Mouse (Mus musculus) ES-Bruce4 (cell line): ENCODE results near the gene Cd3d. TPM values are rescaled to one million over a fixed set of nuclear protein-coding genes. Genes with fewer than 3 reads are reported as not detected.

Experiments
- H3K27ac ChIP-seq: 2 replicates; pipeline ENCODE4 v1.5.1; 2012; ENCODE audit warnings: low read length, inconsistent platforms; ENCODE audit not compliant: insufficient read depth
- H3K27me3 ChIP-seq: 2 replicates; pipeline ENCODE4 v1.6.1; 2012; ENCODE audit warnings: mild to moderate bottlenecking, low read length, inconsistent platforms; ENCODE audit not compliant: control insufficient read depth, poor library complexity, insufficient read depth, severe bottlenecking
- H3K36me3 ChIP-seq: 2 replicates; pipeline ENCODE4 v1.6.1; 2012; ENCODE audit warnings: inconsistent platforms, mild to moderate bottlenecking, low read length, moderate library complexity; ENCODE audit not compliant: control insufficient read depth, poor library complexity, insufficient read depth, severe bottlenecking
- H3K4me1 ChIP-seq: one replicate; pipeline ENCODE4 v1.8.1; 2011; ENCODE audit warnings: low read length; ENCODE audit not compliant: control insufficient read depth, insufficient read depth
- H3K4me3 ChIP-seq: 2 replicates; pipeline ENCODE4 v1.5.1; 2011; ENCODE audit warnings: low read depth, mild to moderate bottlenecking, low read length
- H3K9ac ChIP-seq: 2 replicates; pipeline ENCODE4 v1.6.1; 2012; ENCODE audit warnings: low read depth, mild to moderate bottlenecking, inconsistent platforms; ENCODE audit not compliant: poor library complexity, severe bottlenecking
- H3K9me3 ChIP-seq: replicated peaks from 2 replicates; pipeline ENCODE4 v1.6.1; 2012; ENCODE audit warnings: mild to moderate bottlenecking, low read length, inconsistent platforms; ENCODE audit not compliant: control insufficient read depth, poor library complexity, insufficient read depth, severe bottlenecking
- CTCF ChIP-seq: IDR thresholded peaks from one replicate; pipeline ENCODE4 v1.8.1; 2011; ENCODE audit warnings: low read depth, low read length
- EP300 ChIP-seq: IDR thresholded peaks from 2 replicates; pipeline ENCODE4 v1.6.1; 2011; ENCODE audit warnings: low read depth, low read length; ENCODE audit not compliant: insufficient read depth
- POLR2A ChIP-seq: IDR thresholded peaks from one replicate; pipeline ENCODE4 v1.8.1; 2011; ENCODE audit warnings: low read length; ENCODE audit not compliant: insufficient read depth
- polyA plus RNA-seq: library from polyadenylated mRNA; stranded (reverse); fragments of >200 nt; gene quantifications from 2 replicates; pipeline ENCODE4 v1.2.4, GENCODE M21; 2011; ENCODE audit warnings: low read depth; ENCODE audit not compliant: missing spikeins, insufficient read depth, insufficient read length

Gene Cd3d
- polyA plus RNA-seq, 1 experiment, result not detected

DNA sequence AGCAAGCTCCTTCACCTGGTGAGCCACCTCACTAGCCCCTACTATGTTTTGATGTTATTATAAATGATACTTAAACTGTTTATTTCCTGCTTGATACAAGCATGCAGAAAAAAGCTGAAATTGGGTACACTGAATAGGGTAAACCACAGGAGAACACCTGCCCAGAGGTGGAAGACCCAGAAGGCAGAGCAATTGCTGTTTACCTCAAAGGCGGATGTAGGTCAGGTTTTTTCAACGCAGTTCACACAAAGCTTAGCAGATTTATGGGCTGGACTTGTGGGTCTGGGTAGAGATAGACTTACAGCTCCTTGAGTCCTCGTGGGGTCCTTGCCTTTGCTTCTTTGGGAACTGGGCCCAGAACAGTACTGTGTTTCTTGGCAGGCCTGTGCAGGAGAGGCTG, 34.3 kb downstream of the Cd3d start:
- TF ChIP-seq EP300, result no peak
- TF ChIP-seq CTCF, result no peak
- TF ChIP-seq POLR2A, result no peak
- Histone ChIP-seq H3K36me3 (no peaks in the 10 kb centered on the region), H3K4me1 (no peaks in the 10 kb centered on the region), H3K27ac (no peak overlapping the region), H3K9me3 (no peaks in the 10 kb centered on the region), H3K4me3 (no peak overlapping the region), H3K9ac (no peak overlapping the region), H3K27me3 (no peaks in the 10 kb centered on the region)

DNA sequence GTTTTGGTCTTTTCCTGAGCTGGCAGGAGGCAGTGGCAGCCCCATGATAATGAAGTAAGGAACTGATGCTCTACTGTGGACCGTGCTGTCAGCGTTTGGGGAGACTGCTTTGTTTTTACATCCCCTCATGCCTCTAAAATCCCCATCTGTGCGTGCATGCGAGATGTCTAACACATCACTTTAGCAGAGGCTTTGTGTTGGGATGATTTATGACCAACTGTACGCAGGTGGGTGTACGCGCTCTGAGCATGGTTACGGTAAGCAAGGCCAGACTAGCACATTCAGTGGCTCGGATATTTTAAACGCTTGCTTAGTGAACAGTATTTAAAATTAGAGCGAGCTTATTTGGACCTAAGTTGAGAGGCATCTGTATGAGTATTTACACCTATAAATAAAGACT, 36.4 kb downstream of the Cd3d start:
- Histone ChIP-seq H3K9ac (no peak overlapping the region), H3K36me3 (no peaks in the 10 kb centered on the region), H3K27ac (no peak overlapping the region), H3K4me1 (no peaks in the 10 kb centered on the region), H3K4me3 (no peak overlapping the region), H3K27me3 (no peaks in the 10 kb centered on the region), H3K9me3 (no peaks in the 10 kb centered on the region)
- TF ChIP-seq EP300, result no peak
- TF ChIP-seq CTCF, result no peak
- TF ChIP-seq POLR2A, result no peak

DNA sequence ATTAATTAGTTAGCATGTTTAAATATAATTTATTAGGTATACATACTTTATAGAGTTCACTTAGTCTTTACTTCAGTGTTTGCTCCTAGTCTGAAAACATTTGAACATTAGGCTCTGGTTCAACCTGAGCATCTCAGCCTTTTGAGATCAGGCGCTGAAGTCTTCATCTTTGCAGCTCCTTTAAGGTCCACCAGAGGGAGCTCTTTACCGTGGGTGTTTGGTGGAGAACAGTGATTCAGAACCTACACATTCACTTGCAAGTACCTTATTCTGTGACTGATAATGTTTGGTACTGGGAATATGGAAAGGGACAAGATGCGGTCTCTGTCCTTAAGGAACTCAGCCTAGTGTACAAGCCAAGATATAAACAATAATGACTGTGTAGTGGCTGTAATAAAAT, 41.2 kb downstream of the Cd3d start:
- H3K9me3 ChIP-seq, result no peaks in the 10 kb centered on the region
- TF ChIP-seq CTCF (peak; percentile 27), POLR2A (no peak)
- no peaks in the 10 kb centered on the region for H3K27me3 ChIP-seq
- H3K9ac ChIP-seq, result no peak overlapping the region
- H3K4me3 ChIP-seq, result no peak overlapping the region
- no peaks in the 10 kb centered on the region for H3K4me1 ChIP-seq
- H3K36me3 ChIP-seq, result no peaks in the 10 kb centered on the region
- no peak overlapping the region for H3K27ac ChIP-seq

DNA sequence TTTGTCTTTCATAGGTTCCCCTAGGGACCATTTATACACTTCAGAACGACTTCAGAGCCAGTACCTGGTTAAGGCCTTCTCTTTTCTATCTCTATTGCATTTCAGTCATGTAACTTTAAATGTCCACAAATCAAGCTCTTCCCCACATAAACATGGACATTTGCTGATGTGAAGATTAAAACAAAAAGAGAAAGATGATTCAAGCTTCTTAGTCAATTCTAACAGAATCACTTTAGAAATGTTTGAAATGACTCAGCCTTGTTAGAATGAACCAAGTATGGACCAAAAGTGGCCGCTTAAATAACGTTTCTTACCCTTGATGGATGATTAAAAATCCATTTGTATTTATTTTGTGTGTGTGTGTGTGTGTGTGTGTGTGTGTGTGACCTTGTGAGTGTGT, 42.1 kb downstream of the Cd3d start:
- Histone ChIP-seq H3K27me3 (no peaks in the 10 kb centered on the region), H3K9ac (no peak overlapping the region), H3K36me3 (no peaks in the 10 kb centered on the region), H3K4me3 (no peak overlapping the region), H3K9me3 (no peaks in the 10 kb centered on the region), H3K27ac (no peak overlapping the region), H3K4me1 (no peaks in the 10 kb centered on the region)
- TF ChIP-seq CTCF, result no peak
- no peak for TF ChIP-seq EP300
- no peak for TF ChIP-seq POLR2A

DNA sequence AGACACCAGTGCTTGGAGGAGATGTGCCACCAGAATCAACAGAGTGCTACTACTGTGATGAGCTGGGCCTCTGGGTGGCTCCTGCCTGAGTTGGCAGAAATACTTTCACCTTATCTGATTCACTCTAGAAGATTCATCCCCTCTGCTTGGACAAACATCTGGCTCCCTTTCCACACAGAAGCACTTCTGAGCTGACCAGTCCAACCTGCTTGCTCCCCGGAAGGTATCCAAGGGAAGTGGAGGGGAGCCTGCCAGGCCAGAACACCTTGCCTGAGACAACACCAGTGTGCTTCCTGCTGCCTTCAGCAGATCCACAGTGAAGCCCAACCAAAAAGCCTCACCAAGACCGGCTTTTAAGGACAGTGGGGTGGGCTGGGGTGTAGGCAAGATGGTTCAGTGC, 42.6 kb downstream of the Cd3d start:
- no peaks in the 10 kb centered on the region for H3K4me1 ChIP-seq
- no peaks in the 10 kb centered on the region for H3K36me3 ChIP-seq
- TF ChIP-seq EP300 (no peak), POLR2A (no peak), CTCF (no peak)
- no peak overlapping the region for H3K27ac ChIP-seq
- H3K9ac ChIP-seq, result no peak overlapping the region
- no peak overlapping the region for H3K4me3 ChIP-seq
- no peaks in the 10 kb centered on the region for H3K27me3 ChIP-seq
- no peaks in the 10 kb centered on the region for H3K9me3 ChIP-seq

DNA sequence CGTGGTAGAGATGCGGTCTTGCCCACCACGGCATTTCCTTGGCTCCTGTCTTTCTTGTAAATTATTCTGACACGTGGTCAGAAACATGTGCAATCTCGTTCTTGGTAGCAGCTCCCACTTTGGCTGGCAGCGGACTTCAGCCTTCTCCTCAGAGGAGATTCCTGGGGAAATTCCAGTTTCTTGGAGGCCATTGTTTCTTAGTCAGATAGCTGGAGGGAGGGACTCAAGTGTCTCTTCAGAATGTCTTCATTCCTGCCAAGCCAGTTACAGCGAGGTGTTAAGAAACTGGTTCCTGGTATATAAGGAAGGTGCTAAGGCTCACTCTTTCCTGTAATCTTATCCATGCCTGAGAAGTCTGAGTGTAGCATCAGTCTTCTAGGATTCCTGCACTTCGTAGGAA, 45.8 kb downstream of the Cd3d start:
- Histone ChIP-seq H3K4me3 (no peak overlapping the region), H3K27me3 (no peaks in the 10 kb centered on the region), H3K27ac (no peak overlapping the region), H3K9me3 (no peaks in the 10 kb centered on the region), H3K36me3 (no peaks in the 10 kb centered on the region), H3K4me1 (no peaks in the 10 kb centered on the region), H3K9ac (no peak overlapping the region)
- TF ChIP-seq POLR2A, result no peak
- no peak for TF ChIP-seq CTCF
- TF ChIP-seq EP300, result no peak
